ENCODE assay signal across 8 mouse cellular contexts in the genomic region with DNA sequence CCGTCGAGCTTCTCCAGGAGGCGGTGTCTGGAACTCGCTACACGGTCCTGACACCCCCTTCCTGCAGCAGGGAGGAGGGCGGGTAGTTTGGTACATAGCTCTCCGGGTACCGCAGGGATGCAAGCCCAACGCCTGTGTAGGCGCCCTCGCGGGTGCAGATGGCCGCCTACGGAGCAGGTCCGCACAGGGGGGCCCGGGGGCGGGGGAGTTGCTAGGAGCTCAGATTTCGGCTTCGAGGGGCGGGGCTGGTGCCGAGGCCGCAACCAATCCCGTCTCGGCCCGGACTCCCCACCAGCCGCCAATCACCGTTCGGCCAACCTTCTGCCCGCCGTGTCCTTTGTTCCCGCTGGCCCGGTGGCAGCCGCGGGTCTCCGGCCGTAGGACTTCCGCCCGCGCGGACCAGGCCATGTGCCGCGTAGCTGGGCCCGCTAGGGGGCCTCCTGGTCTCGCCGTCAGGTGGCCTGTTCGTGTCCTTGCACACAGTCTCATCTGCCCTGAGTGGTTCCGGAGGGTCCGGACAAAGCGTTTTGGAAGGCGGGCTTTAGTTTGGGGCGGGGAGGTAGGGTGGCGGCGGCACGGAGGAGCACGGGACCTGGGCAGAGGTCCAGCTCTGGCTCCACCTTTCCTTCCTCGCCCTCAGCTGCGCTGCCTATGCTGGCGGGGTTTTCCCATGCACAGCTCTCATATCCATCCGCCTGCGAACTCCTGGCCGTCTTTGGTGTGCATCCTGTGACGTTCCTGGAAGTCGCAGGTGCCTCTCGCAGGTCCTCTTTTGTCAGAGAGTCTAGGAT. TPM values are rescaled to one million over a fixed set of nuclear protein-coding genes. Genes with fewer than 3 reads are reported as not detected.
DNase-seq lines count a peak whose midpoint lies in the region; ATAC-seq and TF ChIP-seq lines count a peak whose summit lies in the region.

No protein-coding gene starts in this region.

- H3K9me3 ChIP-seq in CH12.LX (replicated peaks; ENCODE audit: low read length), result no peaks in the 10 kb centered on the region
- no peaks in the 10 kb centered on the region for H3K9me3 ChIP-seq in forebrain, embryonic 14.5 days (replicated peaks; ENCODE audit: control insufficient read depth, low read length)
- no peaks in the 10 kb centered on the region for H3K9me3 ChIP-seq in liver, postnatal 0 days (ENCODE audit: low read length)
- no peaks in the 10 kb centered on the region for H3K9me3 ChIP-seq in neural tube, embryonic 13.5 days

- no peaks in the 10 kb centered on the region for H3K36me3 ChIP-seq in CH12.LX (replicated peaks in 1 of 2; ENCODE audit: control insufficient read depth in 1 of 2, insufficient read depth in 1 of 2, low read length in 1 of 2)
- no peaks in the 10 kb centered on the region for H3K36me3 ChIP-seq in forebrain, embryonic 14.5 days (ENCODE audit: control insufficient read depth, insufficient read depth, low read length)
- no peaks in the 10 kb centered on the region for H3K36me3 ChIP-seq in liver, postnatal 0 days (replicated peaks; ENCODE audit: insufficient read depth, low read length)
- no peaks in the 10 kb centered on the region for H3K36me3 ChIP-seq in neural tube, embryonic 13.5 days
- no peaks in the 10 kb centered on the region for H3K36me3 ChIP-seq in testis, adult 2 months (ENCODE audit: control insufficient read depth, insufficient read depth, low read length)

- in situ Hi-C loops in CH12.LX (cut with MboI; ENCODE audit: low pct_ligation_motif_present, low pct_unique_long_range_greater_than_20kb, low sequenced_read_pairs), result loop anchor here (5.0 kb wide), 1 partner anchor 33 kb away; no protein-coding TSS in a partner anchor

- peak; percentile 69 for TF ChIP-seq RAD21 in CH12.LX (IDR thresholded peaks at IDR 0.05; ENCODE audit: low read depth, low read length)

- peak overlapping the region; percentile 65 for H3K9ac ChIP-seq in CH12.LX (ENCODE audit: insufficient read depth, low read depth)
- H3K9ac ChIP-seq in forebrain, embryonic 14.5 days (ENCODE audit: low read length), result peak overlapping the region; percentile 89
- peak overlapping the region; percentile 61 for H3K9ac ChIP-seq in liver, postnatal 0 days (replicated peaks)
- H3K9ac ChIP-seq in neural tube, embryonic 13.5 days, result peak overlapping the region; percentile 85

- ATAC-seq in forebrain, embryonic 14.5 days, result peak; percentile 87
- peak; percentile 86 for ATAC-seq in liver, postnatal 0 days
- peak; percentile 86 for ATAC-seq in neural tube, embryonic 13.5 days (ENCODE audit: low read depth)

- peak overlapping the region; percentile 95 for H3K27ac ChIP-seq in CH12.LX (ENCODE audit: insufficient read depth, low read depth)
- peak overlapping the region; percentile 99 for H3K27ac ChIP-seq in forebrain, embryonic 14.5 days (ENCODE audit: low read depth, low read length)
- peak overlapping the region; percentile 84 for H3K27ac ChIP-seq in liver, postnatal 0 days (ENCODE audit: low read depth)
- H3K27ac ChIP-seq in neural tube, embryonic 13.5 days (replicated peaks), result peak overlapping the region; percentile 98
- peak overlapping the region; percentile 78 for H3K27ac ChIP-seq in testis, adult 2 months (ENCODE audit: control insufficient read depth, insufficient read depth, low read depth, low read length)

- TF ChIP-seq POLR2A in CH12.LX (IDR thresholded peaks at IDR 0.05; ENCODE audit: low read depth, low read length), result peak; percentile 71
- TF ChIP-seq POLR2A in testis, adult 2 months (IDR thresholded peaks at IDR 0.05; ENCODE audit: control insufficient read depth, low read depth, low read length), result peak; percentile 37; the same call in 1 of the 2 replicates

- peak overlapping the region; percentile 51 to 62 (median 56) for H3K4me3 ChIP-seq in CH12.LX (replicated peaks in 1 of 3; ENCODE audit: low read depth in 2 of 3, low read length in 2 of 3, poor library complexity in 1 of 3)
- peak overlapping the region; percentile 44 for H3K4me3 ChIP-seq in forebrain, embryonic 14.5 days (ENCODE audit: low read depth, low read length)
- peak overlapping the region; percentile 55 for H3K4me3 ChIP-seq in liver, postnatal 0 days (ENCODE audit: low read depth, low read length)
- peak overlapping the region; percentile 48 for H3K4me3 ChIP-seq in neural tube, embryonic 13.5 days
- H3K4me3 ChIP-seq in testis, adult 2 months (ENCODE audit: control insufficient read depth, low read depth, low read length), result peak overlapping the region; percentile 84

- TF ChIP-seq EP300 in CH12.LX (IDR thresholded peaks at IDR 0.05; ENCODE audit: low read length), result peak; percentile 44; the same call in 1 of the 2 replicates
- 0 out of 2 replicates have a peak, but pooled peaks have one; percentile 26 for TF ChIP-seq EP300 in liver, postnatal 0 days (IDR thresholded peaks at IDR 0.05; ENCODE audit: low read depth)

- H3K4me2 ChIP-seq in CH12.LX (ENCODE audit: insufficient read depth, low read depth, poor library complexity, severe bottlenecking), result peak overlapping the region; percentile 76
- peak overlapping the region; percentile 90 for H3K4me2 ChIP-seq in forebrain, embryonic 14.5 days (ENCODE audit: low read length)
- peak overlapping the region; percentile 89 for H3K4me2 ChIP-seq in liver, postnatal 0 days (ENCODE audit: low read depth, low read length)
- peak overlapping the region; percentile 75 for H3K4me2 ChIP-seq in neural tube, embryonic 13.5 days

- TF ChIP-seq CTCF in CH12.LX (conservative IDR thresholded peaks at IDR 0.05 in 1 of 2, IDR thresholded peaks at IDR 0.05 in 1 of 2; ENCODE audit: low read depth in 2 of 2, low read length in 2 of 2), result peak in 1 of 2 experiments; percentile 88; a peak in 2 of 4 replicates
- TF ChIP-seq CTCF in liver, postnatal 0 days (IDR thresholded peaks at IDR 0.05; ENCODE audit: low read depth), result peak; percentile 87
- TF ChIP-seq CTCF in testis, adult 2 months (IDR thresholded peaks at IDR 0.05; ENCODE audit: control insufficient read depth, insufficient read depth, insufficient replicate concordance, low read depth, low read length), result peak; percentile 27; the same call in 1 of the 2 replicates

- H3K27me3 ChIP-seq in CH12.LX (replicated peaks), result no peaks in the 10 kb centered on the region
- H3K27me3 ChIP-seq in forebrain, embryonic 14.5 days (replicated peaks; ENCODE audit: control insufficient read depth, insufficient read depth, low read length), result no peaks in the 10 kb centered on the region
- no peaks in the 10 kb centered on the region for H3K27me3 ChIP-seq in liver, postnatal 0 days (ENCODE audit: insufficient read depth, low read length)
- no peaks in the 10 kb centered on the region for H3K27me3 ChIP-seq in neural tube, embryonic 13.5 days
- no peaks in the 10 kb centered on the region for H3K27me3 ChIP-seq in testis, adult 2 months (ENCODE audit: control insufficient read depth, insufficient read depth, low read length)

- H3K79me2 ChIP-seq in CH12.LX (replicated peaks; ENCODE audit: control insufficient read depth, extremely low read depth, insufficient read depth, poor library complexity, severe bottlenecking), result no peaks in the 10 kb centered on the region

- peak; percentile 92 for DNase-seq in CH12.LX (ENCODE audit: extremely low read depth)
- peak; percentile 93 for DNase-seq in cerebellum, adult 11 months
- DNase-seq in forebrain, embryonic 14.5 days (ENCODE audit: low spot score), result peak; percentile 96
- DNase-seq in heart, postnatal 10 days, result peak; percentile 97 to 98
- peak; percentile 95 for DNase-seq in layer of hippocampus, adult 11-12 months (ENCODE audit: low spot score)
- DNase-seq in liver, postnatal 0 days, result peak; percentile 91

- under 1% methylated on average over 54 of the region's 64 CpGs for WGBS in forebrain, embryonic 14.5 days
- under 1% methylated on average over 64 of the region's 64 CpGs for WGBS in liver, postnatal 0 days (ENCODE audit: insufficient replicate concordance)
- under 1% methylated on average over 56 of the region's 64 CpGs for WGBS in neural tube, embryonic 13.5 days

- intact Hi-C loops in heart, postnatal 10 days (cut with DNase I), result loop anchor here (1.0 kb wide), 1 partner anchor 32 kb away; no protein-coding TSS in a partner anchor

- dilution Hi-C loops in CH12.LX (cut with MboI; ENCODE audit: extremely low pct_ligation_motif_present, extremely low pct_unique_long_range_greater_than_20kb, low sequenced_read_pairs), result no loop called here

- peaks cover 23 to 68% of the 10 kb centered on the region in 2 experiments for H3K4me1 ChIP-seq in CH12.LX (ENCODE audit: control insufficient read depth in 1 of 2, insufficient read depth in 2 of 2)
- H3K4me1 ChIP-seq in forebrain, embryonic 14.5 days (ENCODE audit: control insufficient read depth, insufficient read depth, low read length), result peaks cover 31% of the 10 kb centered on the region
- H3K4me1 ChIP-seq in liver, postnatal 0 days (ENCODE audit: insufficient read depth), result peaks cover 58% of the 10 kb centered on the region
- H3K4me1 ChIP-seq in neural tube, embryonic 13.5 days (replicated peaks), result peaks cover 69% of the 10 kb centered on the region
- peaks cover 29% of the 10 kb centered on the region for H3K4me1 ChIP-seq in testis, adult 2 months (ENCODE audit: control insufficient read depth, insufficient read depth, low read length)

TF ChIP-seq in CH12.LX, 34 proteins besides CTCF, POLR2A, EP300 and RAD21 (continues in another document):
- TF ChIP-seq MYC (IDR thresholded peaks at IDR 0.05; ENCODE audit: low read depth, low read length) (peak; percentile 94), MXI1 (IDR thresholded peaks at IDR 0.05; ENCODE audit: low read depth, low read length) (no peak; the same call in 1 of the 2 replicates), MAFK (IDR thresholded peaks at IDR 0.05; ENCODE audit: insufficient replicate concordance, low read length) (no peak), NRF1 (IDR thresholded peaks at IDR 0.05; ENCODE audit: low read depth, low read length) (peak; percentile 41; the same call in 1 of the 2 replicates), ELF1 (IDR thresholded peaks at IDR 0.05; ENCODE audit: low read depth, low read length) (peak; percentile 85), JUN (IDR thresholded peaks at IDR 0.05; ENCODE audit: insufficient read depth, low read depth, low read length) (no peak), E2F4 (IDR thresholded peaks at IDR 0.05; ENCODE audit: insufficient replicate concordance, low read depth, low read length) (0 out of 2 replicates have a peak, but pooled peaks have one; percentile 48), MAX (IDR thresholded peaks at IDR 0.05; ENCODE audit: low read length) (peak; percentile 94), UBTF (IDR thresholded peaks at IDR 0.05; ENCODE audit: low read depth, low read length) (peak; percentile 65; the same call in 1 of the 2 replicates)

RNA-seq across cellular contexts. Expression of a gene that starts 22.4 kb away (rescaled TPM):
- 2,835 and 3,525 TPM in 2 replicates for total RNA-seq in CH12.LX (2012; rRNA removed)
- total RNA-seq in CH12.LX (2014; rRNA removed), result 5,060 and 5,084 TPM in 2 replicates
- polyA plus RNA-seq in CH12.LX (2012; ENCODE audit: insufficient read length, low read depth), result 4,957 and 5,324 TPM in 2 replicates
- polyA plus RNA-seq in forebrain, embryonic 14.5 days (2014; fragmentation: Nextera tagmentation; extraction: Ambion mirVana), result 2,309 and 2,480 TPM in 2 replicates
- 100 to 1,000 TPM; 535 to 599 TPM for total RNA-seq in heart, postnatal 10 days (2021)
- 750 and 799 TPM in 2 replicates for polyA plus RNA-seq in liver, postnatal 0 days (2015; fragmentation: Nextera tagmentation; extraction: Ambion mirVana)
- polyA plus RNA-seq in neural tube, embryonic 13.5 days (2015; fragmentation: Nextera tagmentation; extraction: Ambion mirVana), result 2,347 and 2,536 TPM in 2 replicates
- 126 and 135 TPM in 2 replicates for polyA plus RNA-seq in testis, adult 2 months (2012; rRNA removed)

Comparison
In these comparisons a context has a peak if more than half of its experiments do, and no peak if none do; other contexts are left out.
1. Peak in every context shown above with its lines: DNase-seq, ATAC-seq, H3K4me3 ChIP-seq and H3K27ac ChIP-seq.